Mouse (Mus musculus): ENCODE measurements at regions not wholly inside any gene's neighbourhood (a gene's known extent, or its start where the extent isn't known, plus 50 kb on each side); places are given as distances from the start of the nearest gene placed in this dataset.

DNA sequence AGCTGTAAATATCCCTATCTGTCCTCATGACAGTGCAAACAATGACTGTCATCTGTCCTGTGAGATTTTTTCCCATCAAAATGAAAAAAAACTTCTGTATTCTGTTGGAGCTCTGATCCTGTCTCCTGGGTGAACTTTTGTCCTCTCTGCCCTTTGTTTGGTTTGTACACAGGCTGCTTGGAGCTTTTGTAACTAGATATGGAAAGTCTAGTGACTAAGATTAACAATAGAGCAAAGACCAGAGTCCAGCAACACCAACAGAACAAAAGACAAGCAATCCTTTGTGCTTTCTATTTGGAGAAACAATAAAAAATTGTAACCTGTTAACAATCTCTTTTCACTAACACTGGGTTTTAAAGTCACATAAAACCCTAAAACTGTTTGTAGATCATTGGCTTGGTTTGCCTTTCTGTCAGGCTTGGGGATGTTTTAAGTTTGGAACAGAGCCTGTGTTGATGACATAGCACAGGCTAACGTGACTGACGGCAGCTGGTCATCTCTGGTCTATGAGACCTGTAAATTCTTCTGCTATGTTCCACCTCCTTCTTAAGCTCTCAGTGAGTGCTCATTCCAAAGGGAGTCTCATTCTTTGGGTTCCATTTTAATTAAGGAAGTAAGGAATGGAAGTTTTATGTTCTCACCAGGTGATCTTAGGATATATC, 219.8 kb downstream of the Gm9733 start:
- H3K4me2 ChIP-seq (ENCODE audit: low read depth, low read length) = no peak overlapping the region
- DNase-seq = no peak
- WGBS (ENCODE audit: insufficient replicate concordance) = 57% methylated on average over 2 of the region's 2 CpGs

GRCm38 (mm10) chr3:15118634-15119356, 213.3 kb downstream of the Gm9733 start:
- H3K9me3 ChIP-seq (ENCODE audit: low read length) = no peaks in the 10 kb centered on the region
- no peaks in the 10 kb centered on the region for H3K4me1 ChIP-seq (ENCODE audit: insufficient read depth)
- ATAC-seq (no peak), DNase-seq (no peak)
- no peaks in the 10 kb centered on the region for H3K27me3 ChIP-seq (ENCODE audit: insufficient read depth, low read length)
- no peaks in the 10 kb centered on the region for H3K36me3 ChIP-seq (replicated peaks; ENCODE audit: insufficient read depth, low read length)
- H3K4me2 ChIP-seq (ENCODE audit: low read depth, low read length) = no peak overlapping the region
- H3K27ac ChIP-seq (ENCODE audit: low read depth) = no peak overlapping the region
- WGBS (ENCODE audit: insufficient replicate concordance) = 41% methylated on average over 3 of the region's 3 CpGs
- TF ChIP-seq CTCF (IDR thresholded peaks at IDR 0.05; ENCODE audit: low read depth) (no peak), EP300 (IDR thresholded peaks at IDR 0.05; ENCODE audit: low read depth) (no peak)
- H3K9ac ChIP-seq (replicated peaks) = no peak overlapping the region
- no peak overlapping the region for H3K4me3 ChIP-seq (ENCODE audit: low read depth, low read length)

More for the DNA sequence above, 219.8 kb downstream of the Gm9733 start:
- no peak for ATAC-seq
- Histone ChIP-seq H3K4me3 (ENCODE audit: low read depth, low read length) (no peak overlapping the region), H3K4me1 (ENCODE audit: insufficient read depth) (no peaks in the 10 kb centered on the region), H3K27me3 (ENCODE audit: insufficient read depth, low read length) (no peaks in the 10 kb centered on the region), H3K9ac (replicated peaks) (no peak overlapping the region), H3K27ac (ENCODE audit: low read depth) (no peak overlapping the region), H3K36me3 (replicated peaks; ENCODE audit: insufficient read depth, low read length) (no peaks in the 10 kb centered on the region), H3K9me3 (ENCODE audit: low read length) (no peaks in the 10 kb centered on the region)
- TF ChIP-seq CTCF (IDR thresholded peaks at IDR 0.05; ENCODE audit: low read depth) (no peak), EP300 (IDR thresholded peaks at IDR 0.05; ENCODE audit: low read depth) (no peak)

- H3K9ac ChIP-seq (replicated peaks) = no peak overlapping the region
- DNase-seq (no peak), ATAC-seq (peak; percentile 40; the same call in 1 of the 2 replicates)
- no peaks in the 10 kb centered on the region for H3K36me3 ChIP-seq (replicated peaks; ENCODE audit: insufficient read depth, low read length)
- no peaks in the 10 kb centered on the region for H3K9me3 ChIP-seq (ENCODE audit: low read length)
- H3K4me3 ChIP-seq (ENCODE audit: low read depth, low read length) = no peak overlapping the region
- no peak overlapping the region for H3K4me2 ChIP-seq (ENCODE audit: low read depth, low read length)
- WGBS (ENCODE audit: insufficient replicate concordance) = 54% methylated on average over 4 of the region's 4 CpGs
- TF ChIP-seq EP300 (IDR thresholded peaks at IDR 0.05; ENCODE audit: low read depth) (no peak), CTCF (IDR thresholded peaks at IDR 0.05; ENCODE audit: low read depth) (no peak)
- H3K27ac ChIP-seq (ENCODE audit: low read depth) = peak overlapping the region; percentile 16; the same call in 1 of the 2 replicates
- H3K27me3 ChIP-seq (ENCODE audit: insufficient read depth, low read length) = no peaks in the 10 kb centered on the region
- H3K4me1 ChIP-seq (ENCODE audit: insufficient read depth) = peaks cover 10% of the 10 kb centered on the region
Measured at GRCm38 (mm10) chr3:15126736-15127135, 205.4 kb downstream of the Gm9733 start.

DNA sequence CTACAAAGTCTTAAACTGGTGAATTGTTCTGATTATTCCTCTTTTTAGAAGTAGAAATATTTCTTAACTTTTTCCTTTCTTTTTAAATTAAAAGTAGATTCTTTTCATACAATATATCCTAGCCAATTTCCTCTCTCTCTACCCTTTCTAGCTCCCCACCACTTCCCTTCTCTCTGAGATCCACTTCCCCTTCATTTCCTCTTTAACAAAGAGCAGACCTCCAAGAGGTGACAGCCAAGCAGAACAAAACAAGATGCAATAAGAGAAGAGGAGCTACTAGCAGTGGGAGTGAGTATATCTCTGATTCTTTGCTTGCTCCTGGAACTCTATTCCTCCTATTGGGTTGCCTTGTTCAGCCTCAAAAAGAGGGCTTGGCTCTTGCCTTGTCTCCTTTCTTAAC, 203.7 kb downstream of the Gm9733 start:
- no peak for TF ChIP-seq EP300 (IDR thresholded peaks at IDR 0.05; ENCODE audit: low read depth)
- TF ChIP-seq CTCF (IDR thresholded peaks at IDR 0.05; ENCODE audit: low read depth) = no peak
- H3K9me3 ChIP-seq (ENCODE audit: low read length) = no peaks in the 10 kb centered on the region
- no peak for DNase-seq

DNA sequence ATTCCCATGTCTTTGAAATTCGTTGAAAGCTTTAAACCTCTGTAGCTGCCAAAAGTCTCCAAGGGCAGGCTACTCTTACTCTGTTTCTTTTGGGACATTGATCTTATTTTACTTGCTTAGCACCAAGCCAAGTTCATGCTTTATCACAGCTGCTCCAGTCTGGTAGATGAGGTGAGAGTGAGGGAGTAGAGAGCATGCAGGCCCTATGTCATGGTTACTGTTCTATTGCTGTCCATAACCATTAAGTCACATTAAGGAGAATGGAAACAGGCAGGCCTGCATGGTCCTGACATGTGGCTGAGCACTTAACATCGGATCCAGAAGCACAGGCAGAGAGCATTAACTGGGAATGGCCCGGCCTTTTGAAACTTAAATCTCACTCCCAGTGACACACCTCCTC, 203.1 kb downstream of the Gm9733 start:
- Histone ChIP-seq H3K36me3 (replicated peaks; ENCODE audit: insufficient read depth, low read length) (no peaks in the 10 kb centered on the region), H3K27ac (ENCODE audit: low read depth) (no peak overlapping the region), H3K9ac (replicated peaks) (no peak overlapping the region), H3K9me3 (ENCODE audit: low read length) (no peaks in the 10 kb centered on the region), H3K4me2 (ENCODE audit: low read depth, low read length) (no peak overlapping the region), H3K4me1 (ENCODE audit: insufficient read depth) (peaks cover 10% of the 10 kb centered on the region), H3K27me3 (ENCODE audit: insufficient read depth, low read length) (no peaks in the 10 kb centered on the region), H3K4me3 (ENCODE audit: low read depth, low read length) (no peak overlapping the region)
- TF ChIP-seq EP300 (IDR thresholded peaks at IDR 0.05; ENCODE audit: low read depth) (no peak), CTCF (IDR thresholded peaks at IDR 0.05; ENCODE audit: low read depth) (no peak)
- DNase-seq = no peak
- WGBS (ENCODE audit: insufficient replicate concordance) = 82% methylated on average over 3 of the region's 3 CpGs
- ATAC-seq = no peak

More for the DNA sequence above, 203.7 kb downstream of the Gm9733 start:
- Histone ChIP-seq H3K27me3 (ENCODE audit: insufficient read depth, low read length) (no peaks in the 10 kb centered on the region), H3K27ac (ENCODE audit: low read depth) (no peak overlapping the region), H3K4me3 (ENCODE audit: low read depth, low read length) (no peak overlapping the region), H3K9ac (replicated peaks) (no peak overlapping the region), H3K36me3 (replicated peaks; ENCODE audit: insufficient read depth, low read length) (no peaks in the 10 kb centered on the region), H3K4me1 (ENCODE audit: insufficient read depth) (peaks cover 10% of the 10 kb centered on the region), H3K4me2 (ENCODE audit: low read depth, low read length) (no peak overlapping the region)
- no peak for ATAC-seq

- H3K4me1 ChIP-seq (ENCODE audit: insufficient read depth) = peaks cover 10% of the 10 kb centered on the region
- H3K4me2 ChIP-seq (ENCODE audit: low read depth, low read length) = no peak overlapping the region
- H3K27me3 ChIP-seq (ENCODE audit: insufficient read depth, low read length) = no peaks in the 10 kb centered on the region
- no peak overlapping the region for H3K9ac ChIP-seq (replicated peaks)
- no peak for DNase-seq
- no peak overlapping the region for H3K27ac ChIP-seq (ENCODE audit: low read depth)
- TF ChIP-seq EP300 (IDR thresholded peaks at IDR 0.05; ENCODE audit: low read depth) = no peak
- no peak for TF ChIP-seq CTCF (IDR thresholded peaks at IDR 0.05; ENCODE audit: low read depth)
- peak; percentile 31; the same call in 1 of the 2 replicates for ATAC-seq
- H3K4me3 ChIP-seq (ENCODE audit: low read depth, low read length) = no peak overlapping the region
- WGBS (ENCODE audit: insufficient replicate concordance) = 78% methylated on average over 9 of the region's 9 CpGs
- H3K9me3 ChIP-seq (ENCODE audit: low read length) = no peaks in the 10 kb centered on the region
- H3K36me3 ChIP-seq (replicated peaks; ENCODE audit: insufficient read depth, low read length) = no peaks in the 10 kb centered on the region
Measured at GRCm38 (mm10) chr3:15129729-15130369, 202.3 kb downstream of the Gm9733 start.
